Mouse (Mus musculus): Measurements from ENCODE around the gene Mllt3. TPM values are rescaled to one million over a fixed set of nuclear protein-coding genes. Genes with fewer than 3 reads are reported as not detected.

The Mllt3 gene
- polyA plus RNA-seq, 1 experiment from 2014 or later, result 40.1 TPM

DNA sequence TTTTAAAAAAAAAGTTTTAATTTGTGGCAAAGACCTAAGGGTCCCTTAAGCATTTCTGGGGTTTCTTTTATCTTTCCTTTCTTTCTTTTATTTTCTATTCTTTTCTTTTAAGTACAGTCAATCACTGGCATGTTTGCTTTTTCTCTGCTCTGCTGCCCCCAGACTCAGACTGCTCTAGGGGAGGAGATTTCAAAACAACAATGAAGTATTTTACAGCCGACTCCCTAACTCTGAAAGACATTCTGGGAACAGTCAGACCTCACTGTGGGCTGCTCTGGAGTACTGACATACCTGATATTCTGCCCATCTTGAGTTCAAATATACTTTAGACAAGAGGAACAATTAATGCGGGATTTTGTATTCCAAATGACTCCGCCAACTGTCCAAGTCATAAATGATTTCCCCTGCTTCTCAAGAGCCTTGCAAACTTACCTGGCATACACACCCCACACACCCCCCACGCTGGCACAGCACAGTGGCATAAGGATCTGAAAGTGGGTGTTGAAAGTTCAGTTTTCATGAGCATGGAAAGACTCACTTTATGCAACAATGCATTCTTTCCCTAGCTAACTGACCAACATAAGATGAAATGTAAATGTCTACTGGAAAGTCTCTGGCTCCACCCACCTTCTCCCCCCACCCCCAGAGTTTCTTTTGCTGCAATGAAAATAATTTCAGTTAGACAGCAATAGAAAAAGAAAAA is 21.1 kb downstream of the Mllt3 start:
- H3K9me3 ChIP-seq, result no peaks in the 10 kb centered on the region
- H3K36me3 ChIP-seq, result peaks cover 12% of the 10 kb centered on the region; the same call in 1 of the 2 replicates
- ATAC-seq (ENCODE audit: extremely low read depth, insufficient number of reproducible peaks, low FRiP score, low TSS enrichment), result no peak
- 0 out of 2 replicates have a peak overlapping the region, but pooled peaks have one; percentile 25 for H3K27ac ChIP-seq (replicated peaks)
- WGBS, result 61% methylated on average over 4 of the region's 4 CpGs
- no peaks in the 10 kb centered on the region for H3K27me3 ChIP-seq (replicated peaks)
- H3K4me2 ChIP-seq, result peak overlapping the region; percentile 36
- no peak overlapping the region for H3K4me3 ChIP-seq
- peaks cover 62% of the 10 kb centered on the region for H3K4me1 ChIP-seq
- no peak overlapping the region for H3K9ac ChIP-seq

- ATAC-seq (ENCODE audit: extremely low read depth, insufficient number of reproducible peaks, low FRiP score, low TSS enrichment), result no peak
- Histone ChIP-seq H3K27me3 (replicated peaks) (no peaks in the 10 kb centered on the region), H3K9ac (no peak overlapping the region), H3K4me2 (no peak overlapping the region), H3K4me3 (no peak overlapping the region), H3K36me3 (peaks cover 12% of the 10 kb centered on the region; the same call in 1 of the 2 replicates), H3K27ac (replicated peaks) (no peak overlapping the region), H3K4me1 (peaks cover 48% of the 10 kb centered on the region), H3K9me3 (no peaks in the 10 kb centered on the region)
- WGBS, result 79% methylated on average over 5 of the region's 5 CpGs
Measured at GRCm38 (mm10) chr4:88010441-88010840, 22.7 kb downstream of the Mllt3 start.

DNA sequence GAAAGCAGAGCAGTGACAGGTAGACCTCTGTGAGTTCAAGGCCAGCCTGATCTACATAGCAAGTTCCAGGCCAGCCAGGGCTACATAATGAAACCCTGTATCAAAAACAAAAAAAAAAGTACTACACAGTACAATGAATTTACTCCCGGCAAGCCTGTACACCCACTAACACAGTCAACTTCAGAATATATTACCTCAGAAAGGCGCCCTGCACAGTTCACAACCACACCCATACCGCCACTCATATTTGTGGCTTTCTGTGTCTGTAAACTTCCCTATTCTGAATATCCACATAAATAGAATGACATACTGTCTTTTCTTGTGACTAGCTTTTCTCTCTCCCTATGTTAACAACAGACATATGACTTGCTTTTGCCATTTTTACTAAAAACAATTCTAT is 27.4 kb downstream of the Mllt3 start:
- H3K4me1 ChIP-seq, result peaks cover 33% of the 10 kb centered on the region
- no peaks in the 10 kb centered on the region for H3K9me3 ChIP-seq
- H3K27ac ChIP-seq (replicated peaks), result no peak overlapping the region
- no peak overlapping the region for H3K9ac ChIP-seq
- no peak for ATAC-seq (ENCODE audit: extremely low read depth, insufficient number of reproducible peaks, low FRiP score, low TSS enrichment)
- 93% methylated on average over 3 of the region's 3 CpGs for WGBS
- H3K4me2 ChIP-seq, result no peak overlapping the region
- peaks cover 7% of the 10 kb centered on the region; the same call in 1 of the 2 replicates for H3K36me3 ChIP-seq
- no peaks in the 10 kb centered on the region for H3K27me3 ChIP-seq (replicated peaks)
- H3K4me3 ChIP-seq, result no peak overlapping the region

DNA sequence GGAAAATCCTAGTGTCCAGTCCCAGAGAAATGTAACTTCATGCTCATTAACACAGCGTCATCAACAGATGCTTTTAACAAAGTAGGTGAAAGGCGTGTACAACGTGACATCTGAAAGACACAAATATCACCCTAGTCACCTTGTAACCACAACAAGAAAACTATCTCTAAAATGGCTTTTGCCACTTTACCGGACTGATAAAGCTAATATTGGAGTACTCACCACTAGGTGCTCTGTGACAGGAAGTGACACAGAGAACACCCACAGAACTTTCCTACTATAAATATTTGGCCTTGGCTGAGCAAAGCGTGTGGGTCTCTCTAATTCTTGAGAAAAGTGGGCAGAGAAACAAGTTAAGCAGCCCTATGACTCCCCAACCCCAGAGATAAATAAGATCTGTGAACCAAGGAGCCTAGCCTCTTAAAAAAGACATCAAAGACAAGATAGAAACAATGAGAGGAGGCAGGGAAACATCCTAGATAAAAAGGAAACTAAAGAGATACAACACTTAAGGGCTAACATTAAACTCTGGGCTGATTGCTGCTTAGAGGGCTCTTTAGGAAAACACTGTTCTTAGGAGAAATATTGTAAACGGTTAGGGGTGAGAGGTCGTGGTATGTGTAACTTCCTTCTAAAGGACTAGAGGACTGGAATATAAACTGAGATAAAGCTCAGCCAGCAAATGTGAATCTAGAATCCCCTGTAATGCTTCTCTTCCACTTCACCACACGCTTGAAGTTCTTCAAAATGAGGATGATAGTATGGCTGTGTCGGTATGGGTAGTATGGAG is 29.8 kb downstream of the Mllt3 start:
- Histone ChIP-seq H3K4me1 (peaks cover 33% of the 10 kb centered on the region), H3K4me2 (peak overlapping the region; percentile 26), H3K27me3 (replicated peaks) (no peaks in the 10 kb centered on the region), H3K9me3 (no peaks in the 10 kb centered on the region), H3K9ac (0 out of 2 replicates have a peak overlapping the region, but pooled peaks have one; percentile 1), H3K27ac (replicated peaks) (peak overlapping the region; percentile 37), H3K36me3 (0 out of 2 replicates have a peak, but pooled peaks cover 6% of the 10 kb centered on the region), H3K4me3 (no peak overlapping the region)
- 27% methylated on average over 9 of the region's 9 CpGs for WGBS
- no peak for ATAC-seq (ENCODE audit: extremely low read depth, insufficient number of reproducible peaks, low FRiP score, low TSS enrichment)

- no peaks in the 10 kb centered on the region for H3K9me3 ChIP-seq
- H3K36me3 ChIP-seq, result peaks cover 6% of the 10 kb centered on the region; the same call in 1 of the 2 replicates
- H3K27me3 ChIP-seq (replicated peaks), result no peaks in the 10 kb centered on the region
- H3K9ac ChIP-seq, result no peak overlapping the region
- no peak overlapping the region for H3K4me2 ChIP-seq
- H3K4me3 ChIP-seq, result no peak overlapping the region
- H3K4me1 ChIP-seq, result peaks cover 31% of the 10 kb centered on the region
- ATAC-seq (ENCODE audit: extremely low read depth, insufficient number of reproducible peaks, low FRiP score, low TSS enrichment), result no peak
- 86% methylated on average over 5 of the region's 5 CpGs for WGBS
- no peak overlapping the region for H3K27ac ChIP-seq (replicated peaks)
Measured at GRCm38 (mm10) chr4:87991710-87992109, 41.5 kb downstream of the Mllt3 start.

DNA sequence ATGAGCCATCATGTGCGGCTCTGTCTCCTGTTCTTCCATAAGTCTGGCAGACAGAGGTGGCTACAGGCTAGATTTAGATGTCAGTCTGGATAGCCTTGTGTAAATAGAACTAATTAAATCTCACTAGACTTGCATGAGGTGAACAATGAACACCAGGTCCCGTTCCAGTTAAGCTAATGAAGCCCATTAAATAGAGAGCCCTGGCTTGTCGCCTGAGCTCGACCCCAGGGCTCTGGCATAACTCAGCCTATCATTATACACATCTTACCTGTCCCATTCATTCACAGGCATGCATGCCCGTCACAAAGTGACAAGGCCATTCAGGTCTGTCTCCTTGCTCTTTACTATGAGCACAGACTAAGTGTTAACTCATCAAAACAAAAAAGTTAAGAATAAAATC is 42.2 kb downstream of the Mllt3 start:
- Histone ChIP-seq H3K4me2 (no peak overlapping the region), H3K9me3 (no peaks in the 10 kb centered on the region), H3K27me3 (replicated peaks) (no peaks in the 10 kb centered on the region), H3K27ac (replicated peaks) (no peak overlapping the region), H3K36me3 (peaks cover 3% of the 10 kb centered on the region; the same call in 1 of the 2 replicates), H3K4me3 (no peak overlapping the region), H3K4me1 (peaks cover 31% of the 10 kb centered on the region), H3K9ac (no peak overlapping the region)
- no peak for ATAC-seq (ENCODE audit: extremely low read depth, insufficient number of reproducible peaks, low FRiP score, low TSS enrichment)
- WGBS, result 85% methylated on average over 5 of the region's 5 CpGs

- Histone ChIP-seq H3K4me2 (no peak overlapping the region), H3K9me3 (no peaks in the 10 kb centered on the region), H3K4me3 (no peak overlapping the region), H3K9ac (no peak overlapping the region), H3K27me3 (replicated peaks) (no peaks in the 10 kb centered on the region), H3K4me1 (peaks cover 64% of the 10 kb centered on the region), H3K27ac (replicated peaks) (peak overlapping the region; percentile 12; the same call in 1 of the 2 replicates), H3K36me3 (no peaks in the 10 kb centered on the region)
- ATAC-seq (ENCODE audit: extremely low read depth, insufficient number of reproducible peaks, low FRiP score, low TSS enrichment), result no peak
- WGBS, result 53% methylated on average over 4 of the region's 4 CpGs
Measured at GRCm38 (mm10) chr4:87985281-87985680, 47.9 kb downstream of the Mllt3 start.

- Histone ChIP-seq H3K4me3 (no peak overlapping the region), H3K9me3 (no peaks in the 10 kb centered on the region), H3K4me1 (peaks cover 58% of the 10 kb centered on the region), H3K27me3 (replicated peaks) (no peaks in the 10 kb centered on the region), H3K9ac (peak overlapping the region; percentile 40; the same call in 1 of the 2 replicates), H3K36me3 (no peaks in the 10 kb centered on the region), H3K27ac (replicated peaks) (peak overlapping the region; percentile 12; the same call in 1 of the 2 replicates), H3K4me2 (no peak overlapping the region)
- 23% methylated on average over 3 of the region's 3 CpGs for WGBS
- ATAC-seq (ENCODE audit: extremely low read depth, insufficient number of reproducible peaks, low FRiP score, low TSS enrichment), result no peak
Measured at GRCm38 (mm10) chr4:87984589-87984988, 48.6 kb downstream of the Mllt3 start.

DNA sequence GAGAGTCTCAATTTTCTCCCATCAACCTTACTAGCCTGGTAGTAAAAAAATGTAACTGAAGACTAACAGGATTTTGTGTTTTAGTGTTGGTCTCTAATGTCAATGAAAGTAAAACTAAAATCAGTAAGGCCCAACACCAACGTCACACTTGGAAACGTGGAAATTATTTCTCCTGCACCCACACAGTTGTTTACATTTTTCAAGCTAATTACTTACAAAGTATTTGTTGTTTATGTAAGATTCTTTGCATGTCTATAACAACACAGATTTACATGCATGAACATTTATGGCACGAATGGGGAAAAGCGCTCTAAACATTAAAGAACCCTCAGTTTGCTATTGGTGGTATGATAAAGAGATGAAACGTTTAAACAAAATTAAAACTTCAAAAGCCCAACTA is 49.1 kb downstream of the Mllt3 start:
- ATAC-seq (ENCODE audit: extremely low read depth, insufficient number of reproducible peaks, low FRiP score, low TSS enrichment), result no peak
- Histone ChIP-seq H3K9ac (no peak overlapping the region), H3K4me1 (peaks cover 53% of the 10 kb centered on the region), H3K9me3 (no peaks in the 10 kb centered on the region), H3K36me3 (no peaks in the 10 kb centered on the region), H3K27me3 (replicated peaks) (no peaks in the 10 kb centered on the region), H3K27ac (replicated peaks) (no peak overlapping the region), H3K4me3 (no peak overlapping the region), H3K4me2 (peak overlapping the region; percentile 15; the same call in 1 of the 2 replicates)
- 69% methylated on average over 5 of the region's 5 CpGs for WGBS

DNA sequence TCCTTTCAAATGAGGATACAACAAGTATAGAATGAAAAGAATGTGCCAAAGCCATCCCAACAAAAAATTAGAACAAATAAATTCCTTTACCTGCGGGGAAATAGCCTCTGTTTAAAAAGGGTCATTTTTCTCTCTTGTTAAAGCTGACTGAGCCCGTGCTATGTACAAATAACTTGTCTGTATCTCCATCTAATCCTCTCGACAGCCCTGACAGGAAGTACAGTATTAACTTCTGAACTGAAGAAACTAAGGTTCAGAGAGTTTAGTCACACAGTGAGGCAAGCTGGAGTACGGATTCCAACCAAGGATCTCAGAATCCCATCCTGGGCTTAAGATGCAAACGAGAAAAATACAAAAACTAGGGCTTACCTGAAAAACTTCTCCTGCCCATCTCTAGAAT is 50.6 kb downstream of the Mllt3 start:
- 71% methylated on average over 5 of the region's 5 CpGs for WGBS
- Histone ChIP-seq H3K9me3 (no peaks in the 10 kb centered on the region), H3K4me3 (no peak overlapping the region), H3K27ac (replicated peaks) (no peak overlapping the region), H3K4me1 (peaks cover 50% of the 10 kb centered on the region), H3K36me3 (no peaks in the 10 kb centered on the region), H3K9ac (no peak overlapping the region), H3K27me3 (replicated peaks) (no peaks in the 10 kb centered on the region), H3K4me2 (no peak overlapping the region)
- no peak for ATAC-seq (ENCODE audit: extremely low read depth, insufficient number of reproducible peaks, low FRiP score, low TSS enrichment)

GRCm38 (mm10) chr4:87977820-87978448 is 55.2 kb downstream of the Mllt3 start:
- WGBS, result 60% methylated on average over 11 of the region's 11 CpGs
- H3K4me3 ChIP-seq, result no peak overlapping the region
- ATAC-seq (ENCODE audit: extremely low read depth, insufficient number of reproducible peaks, low FRiP score, low TSS enrichment), result no peak
- H3K4me1 ChIP-seq, result peaks cover 31% of the 10 kb centered on the region
- 0 out of 2 replicates have a peak overlapping the region, but pooled peaks have one; percentile 37 for H3K9ac ChIP-seq
- 0 out of 2 replicates have a peak overlapping the region, but pooled peaks have one; percentile 3 for H3K4me2 ChIP-seq
- no peaks in the 10 kb centered on the region for H3K36me3 ChIP-seq
- H3K27me3 ChIP-seq (replicated peaks), result no peaks in the 10 kb centered on the region
- H3K9me3 ChIP-seq, result no peaks in the 10 kb centered on the region
- peak overlapping the region; percentile 32; the same call in 1 of the 2 replicates for H3K27ac ChIP-seq (replicated peaks)
